Mouse (Mus musculus): ENCODE data around the gene Btaf1.
"Not testable (repeated sequence)": the region's sequence is repeated elsewhere in the genome, so short reads cannot be mapped to it uniquely, and the experiment has no call there.

The Btaf1 gene

DNA sequence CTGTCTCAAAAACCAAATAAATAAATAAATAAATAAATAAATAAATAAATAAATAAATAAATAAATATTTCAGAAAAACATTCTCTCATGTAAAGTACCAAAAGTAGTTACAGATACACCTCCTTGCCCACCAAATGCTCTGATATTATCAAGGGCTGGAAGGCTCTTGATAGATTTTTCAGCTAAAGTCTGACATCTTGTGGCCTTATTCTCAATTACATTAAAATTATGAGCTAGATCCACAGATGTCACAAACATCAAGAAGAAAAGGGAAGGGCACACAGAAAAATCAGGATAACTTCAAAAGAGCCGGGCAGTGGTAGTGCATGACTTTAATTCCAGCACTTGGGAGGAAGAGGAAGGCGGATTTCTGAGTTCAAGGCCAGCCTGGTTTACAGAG is 3.9 kb upstream of the Btaf1 start:
- DNase-seq (ENCODE audit: low read depth) = peak; percentile 52

DNA sequence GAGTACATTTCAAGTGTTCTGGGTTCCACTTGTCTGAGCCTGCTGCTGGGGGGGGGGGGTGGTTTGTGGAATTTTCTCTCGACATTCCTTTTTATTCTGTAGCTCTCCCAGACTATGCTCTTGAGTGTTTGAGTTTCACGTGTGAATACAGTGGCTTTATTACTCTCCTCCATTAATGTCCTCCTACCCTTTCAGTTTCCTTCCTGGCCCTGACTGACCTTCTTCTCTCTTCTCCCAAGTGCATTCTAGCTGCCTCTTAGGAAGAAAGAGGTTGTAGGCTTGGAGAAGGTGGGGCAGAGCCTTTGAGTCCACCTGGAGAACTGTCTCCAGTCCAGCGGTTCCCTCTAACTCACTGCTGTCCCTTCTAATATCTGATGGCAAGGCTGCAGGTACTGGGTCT is 2.9 kb upstream of the Btaf1 start:
- DNase-seq (ENCODE audit: low read depth) = no peak

DNA sequence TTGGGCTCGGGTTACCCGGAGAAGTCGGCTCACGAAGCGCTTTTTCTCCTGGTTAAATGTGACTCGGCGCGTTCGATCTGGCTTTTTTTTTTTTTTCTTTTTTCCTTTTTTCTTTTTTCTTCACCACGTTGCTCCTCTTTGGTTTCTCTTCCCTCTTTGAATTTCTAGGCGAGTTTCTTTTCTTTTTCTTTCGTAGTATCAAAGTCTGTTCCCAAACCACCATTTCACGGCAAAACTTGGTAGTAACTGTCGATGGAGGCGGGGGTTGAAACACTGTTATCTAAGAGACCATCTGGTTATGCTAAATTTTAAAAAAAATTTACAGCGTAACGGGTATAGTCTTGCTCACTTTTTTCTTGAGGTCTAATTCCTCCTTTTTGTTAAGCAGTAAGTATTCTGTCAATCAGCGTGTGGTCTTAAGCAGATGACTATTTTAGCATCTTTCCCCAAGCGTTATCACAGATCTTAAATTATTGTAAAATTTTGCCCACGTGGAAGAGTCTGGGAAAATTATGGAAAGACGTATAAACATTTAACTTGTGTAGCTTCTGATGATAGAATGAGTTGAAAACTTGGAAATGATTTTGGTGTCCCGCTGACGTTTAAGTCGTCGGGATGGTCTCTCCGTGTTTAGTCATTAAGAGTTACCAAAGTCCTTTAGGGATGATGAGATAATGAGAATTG is 816 bp downstream of the Btaf1 start:
- peak; percentile 43 for DNase-seq (ENCODE audit: low read depth)

DNA sequence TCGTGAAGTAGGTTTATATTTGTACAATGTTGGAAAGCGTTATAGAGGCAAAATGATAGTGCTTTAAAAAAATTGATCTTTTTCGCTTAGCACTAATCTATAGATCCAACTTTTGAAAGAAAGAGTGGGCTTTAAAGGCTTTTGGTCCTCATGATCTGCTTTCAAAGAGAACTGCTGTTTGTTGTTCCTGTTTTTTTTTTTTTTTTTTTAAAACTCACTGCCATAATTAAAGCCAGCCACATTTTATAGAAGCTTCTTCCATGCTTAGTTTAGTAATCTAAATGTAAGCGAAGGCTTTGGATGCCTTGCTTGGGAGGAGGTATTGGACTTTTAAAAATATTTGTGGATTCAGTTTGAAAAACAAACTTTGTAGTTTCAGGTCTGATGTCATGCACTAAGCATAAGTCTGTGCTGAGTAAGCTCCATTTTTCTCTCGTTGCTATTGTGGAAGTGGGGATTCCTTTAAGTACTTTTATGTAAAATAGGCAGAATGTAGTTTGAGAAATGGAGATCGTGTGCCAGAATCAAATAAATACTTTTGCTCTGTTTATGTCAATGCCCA is 2.0 kb downstream of the Btaf1 start:
- no peak for DNase-seq (ENCODE audit: low read depth)

DNA sequence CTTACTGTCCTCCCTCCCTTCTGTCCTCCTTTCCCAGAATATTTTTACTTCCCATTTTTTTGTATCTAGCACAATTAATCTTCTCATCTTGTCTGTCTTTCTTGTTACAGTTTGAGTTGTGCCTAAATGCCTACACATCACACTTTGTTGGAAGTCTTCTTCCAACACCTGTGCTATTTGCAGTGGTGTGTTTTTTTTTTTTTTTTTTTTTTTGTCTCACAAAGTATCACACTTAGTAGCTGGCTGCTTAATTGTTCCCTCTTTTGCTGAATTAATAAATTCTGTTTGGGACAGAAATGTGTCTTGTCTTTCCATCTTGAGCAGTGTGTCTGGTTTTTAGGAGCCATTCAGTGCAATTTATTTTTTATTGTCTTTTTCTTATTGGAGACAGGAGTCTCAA is 3.9 kb downstream of the Btaf1 start:
- no peak for DNase-seq (ENCODE audit: low read depth)

DNA sequence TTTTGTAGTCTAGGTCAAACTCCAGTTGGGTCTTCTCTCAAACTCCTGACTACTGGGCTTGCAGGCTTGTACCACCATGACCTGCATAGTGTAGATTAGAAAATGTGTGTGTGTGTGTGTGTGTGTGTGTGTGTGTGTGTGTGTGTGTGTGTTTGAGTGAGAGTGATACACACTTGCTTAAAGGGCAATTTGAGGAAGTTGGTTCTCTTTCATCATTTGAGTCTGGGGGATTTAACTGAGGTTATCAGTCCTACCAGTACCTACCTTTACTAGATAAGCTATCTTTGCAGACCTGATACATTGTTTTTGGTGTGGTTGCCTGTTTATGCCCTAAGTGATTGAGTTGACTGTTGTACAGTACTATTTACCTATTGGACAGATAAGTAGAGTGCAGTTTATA is 6.2 kb downstream of the Btaf1 start:
- DNase-seq (ENCODE audit: low read depth) = no peak

DNA sequence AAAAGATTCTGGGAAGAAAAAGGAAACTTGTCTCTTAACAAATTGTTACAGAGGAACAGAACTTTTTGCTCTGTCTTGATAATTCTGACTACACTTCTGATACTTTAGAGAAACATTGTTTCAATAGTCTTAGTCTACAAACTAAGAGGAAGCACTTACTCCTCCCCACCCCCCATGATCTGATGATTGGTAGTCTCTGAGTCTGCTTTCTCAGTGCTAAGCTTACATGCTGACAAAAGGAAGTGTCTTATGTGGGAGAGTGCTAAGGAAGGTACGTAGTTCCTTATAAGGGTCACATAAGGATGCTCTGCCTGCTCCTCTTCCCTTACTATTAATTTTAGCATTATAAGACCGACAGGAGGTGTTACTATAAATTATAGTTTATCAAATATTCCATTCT is 6.7 kb downstream of the Btaf1 start:
- DNase-seq (ENCODE audit: low read depth) = no peak

DNA sequence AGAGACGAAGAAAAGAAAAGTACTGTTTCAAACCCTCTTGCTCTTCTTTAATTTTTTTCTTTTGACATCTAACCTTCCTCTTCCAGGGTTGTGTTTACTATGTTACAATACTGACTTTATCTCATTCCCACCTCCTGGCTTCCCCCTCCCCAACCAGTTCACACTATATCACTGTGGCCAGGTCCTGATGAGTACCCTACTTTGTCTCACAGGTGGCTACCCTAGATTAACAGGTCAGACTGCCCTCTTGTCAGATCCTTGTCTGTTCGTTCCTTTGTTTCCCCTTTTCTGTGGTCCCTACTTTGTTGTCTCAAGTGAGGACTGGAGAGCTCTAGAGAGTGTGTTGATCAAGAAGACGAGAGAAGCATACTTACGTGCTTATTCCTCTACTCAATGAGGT is 10.4 kb downstream of the Btaf1 start:
- no peak for DNase-seq (ENCODE audit: low read depth)

DNA sequence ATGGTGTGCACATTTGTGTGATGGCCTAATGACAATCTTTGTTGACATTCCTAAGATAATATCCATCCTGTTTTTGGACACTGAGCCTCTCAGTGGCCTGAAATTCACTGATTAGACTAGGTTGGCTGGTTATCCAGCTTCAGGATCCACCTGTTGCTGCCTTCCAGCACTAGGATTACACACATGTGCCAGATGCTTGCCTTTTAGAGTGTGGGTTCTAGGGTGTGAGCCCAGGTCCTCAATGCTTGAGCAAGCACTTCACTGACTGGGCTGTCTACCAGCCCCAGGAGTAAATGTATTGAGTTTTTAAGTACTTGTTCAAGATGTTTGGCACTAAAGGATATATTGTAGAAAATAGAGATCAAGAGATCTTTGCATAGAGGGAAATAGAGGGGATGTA is 12.1 kb downstream of the Btaf1 start:
- DNase-seq (ENCODE audit: low read depth) = no peak

DNA sequence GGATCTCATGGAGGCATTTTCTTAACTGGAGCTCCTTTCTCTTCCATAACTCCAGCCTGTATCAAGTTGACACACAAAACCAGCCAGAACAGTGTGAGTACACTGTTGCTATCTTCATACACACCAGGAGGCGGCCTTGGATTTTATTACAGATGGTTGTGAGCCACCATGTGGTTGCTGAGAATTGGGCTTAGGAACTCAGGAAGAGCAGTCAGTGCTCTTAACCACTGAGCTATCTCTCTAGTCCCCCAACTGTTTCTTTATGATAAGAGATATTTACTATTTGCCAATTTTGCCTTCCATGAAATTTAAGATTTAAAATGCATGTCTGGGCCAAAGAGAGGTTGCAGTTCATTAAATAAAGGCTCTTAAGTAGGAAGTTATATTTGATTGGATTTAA is 14.2 kb downstream of the Btaf1 start:
- DNase-seq (ENCODE audit: low read depth) = peak; percentile 44

DNA sequence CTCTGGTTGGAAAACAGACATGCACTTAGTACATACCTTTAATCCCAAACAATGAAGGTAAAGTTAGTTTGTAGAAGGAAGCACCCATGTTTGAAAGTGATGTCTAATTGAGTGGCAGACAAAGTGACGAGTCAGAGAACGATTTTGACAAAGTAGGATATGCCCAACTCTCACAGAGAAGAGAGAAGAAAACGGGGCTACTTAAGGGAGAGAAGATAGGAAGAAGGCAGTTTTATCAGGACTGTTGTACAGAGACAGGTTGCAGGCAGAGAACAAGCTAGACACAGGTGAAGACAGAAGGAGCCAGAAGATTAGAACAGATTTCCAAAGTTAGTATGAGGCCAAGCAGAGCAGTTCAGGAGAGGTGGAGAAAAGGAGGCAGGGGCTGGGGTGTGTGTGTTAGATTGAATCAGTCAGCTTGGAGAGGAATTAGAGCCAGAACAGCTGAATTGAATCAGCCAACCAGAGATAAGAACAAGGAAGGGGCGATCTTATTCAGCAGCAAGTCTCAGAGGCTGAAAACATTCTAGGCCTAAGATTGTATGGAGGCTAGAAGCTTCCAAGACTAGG is 27.8 kb downstream of the Btaf1 start:
- peak; percentile 32 for DNase-seq (ENCODE audit: low read depth)

DNA sequence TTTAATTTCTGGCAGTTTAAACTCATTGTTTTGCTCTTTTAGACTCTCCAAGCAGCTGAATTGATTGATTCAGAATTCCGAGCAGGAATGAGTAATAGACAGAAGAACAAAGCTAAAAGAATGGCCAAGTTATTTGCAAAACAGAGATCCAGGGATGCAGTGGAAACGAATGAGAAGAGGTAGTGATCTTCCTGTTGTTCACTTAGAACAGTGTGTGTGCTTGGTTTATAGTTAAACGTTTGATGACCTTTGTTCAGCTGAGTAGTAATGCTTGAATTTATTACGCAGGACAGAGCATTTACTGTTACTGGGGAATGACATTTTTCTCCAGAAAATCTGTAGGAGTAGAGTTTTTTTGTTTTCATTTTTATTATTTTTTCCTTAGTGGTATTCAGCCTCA is 32.5 kb downstream of the Btaf1 start:
- DNase-seq (ENCODE audit: low read depth) = no peak

DNA sequence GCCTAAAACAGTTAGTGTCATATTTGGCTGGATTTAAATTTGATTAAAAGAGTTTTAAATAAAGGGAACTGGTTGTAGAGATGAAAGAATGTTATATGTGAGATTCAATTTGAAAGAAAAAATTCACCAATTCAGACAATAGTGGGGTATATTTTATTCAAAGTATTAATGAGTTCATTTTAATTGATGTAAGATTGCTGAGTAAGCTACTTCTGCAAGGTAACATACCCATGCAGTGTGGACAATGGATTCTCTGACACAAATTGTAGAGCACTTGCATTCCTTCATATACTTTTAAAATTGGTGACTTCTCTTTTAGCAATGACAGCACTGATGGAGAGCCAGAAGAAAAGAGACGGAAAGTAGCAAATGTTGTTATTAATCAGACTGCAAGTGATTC is 35.4 kb downstream of the Btaf1 start:
- DNase-seq (ENCODE audit: low read depth) = no peak

DNA sequence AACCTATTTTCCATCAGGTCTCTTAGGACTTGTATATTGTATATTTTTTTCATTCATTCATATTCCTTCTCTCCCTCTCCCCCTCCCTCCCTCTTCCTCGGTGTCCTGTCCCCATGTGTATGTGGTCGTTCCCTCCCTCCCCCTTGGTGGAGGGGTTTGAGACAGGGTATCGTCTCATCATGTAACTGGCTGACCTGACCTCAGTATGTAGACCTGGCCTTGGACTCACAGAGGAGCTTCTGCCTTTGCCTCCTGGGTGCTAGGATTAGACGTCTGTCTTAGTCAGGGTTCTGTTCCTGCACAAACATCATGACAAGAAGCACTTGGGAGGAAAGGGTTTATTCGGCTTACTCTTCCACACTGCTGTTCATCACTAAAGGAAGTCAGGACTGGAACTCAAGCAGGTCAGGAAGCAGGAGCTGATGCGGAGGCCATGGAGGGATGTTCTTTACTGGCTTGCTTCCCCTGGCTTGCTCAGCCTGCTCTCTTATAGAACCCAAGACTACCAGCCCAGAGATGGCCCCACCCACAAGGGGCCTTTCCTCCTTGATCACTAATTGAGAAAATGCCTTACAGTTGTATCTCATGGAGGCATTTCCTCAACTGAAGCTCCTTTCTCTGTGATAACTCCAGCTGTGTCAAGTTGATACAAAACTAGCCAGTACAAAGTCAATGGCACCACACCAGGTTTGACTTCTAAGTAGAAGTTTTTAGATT is 36.8 kb downstream of the Btaf1 start:
- DNase-seq (ENCODE audit: low read depth) = not testable (repeated sequence)

DNA sequence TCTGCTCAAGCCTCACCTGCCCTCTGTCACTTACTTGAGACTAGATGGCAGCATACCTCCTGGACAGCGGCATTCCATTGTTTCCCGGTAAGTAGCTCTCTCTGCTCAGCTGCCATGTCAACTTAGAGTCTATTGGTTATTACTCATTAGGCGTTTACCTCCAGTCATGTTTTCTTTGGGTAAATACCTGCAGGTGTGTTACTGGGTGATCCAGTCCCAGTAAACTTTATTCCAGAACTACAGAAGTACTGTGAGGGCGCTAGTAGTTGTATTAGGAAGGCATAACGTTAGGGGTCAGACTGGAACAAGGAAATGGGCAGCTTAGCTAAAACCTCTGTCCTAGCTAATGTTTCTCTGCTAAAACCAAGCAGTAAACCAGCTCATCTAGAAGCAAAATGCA is 78.7 kb downstream of the Btaf1 start:
- no peak for DNase-seq (ENCODE audit: low read depth)

DNA sequence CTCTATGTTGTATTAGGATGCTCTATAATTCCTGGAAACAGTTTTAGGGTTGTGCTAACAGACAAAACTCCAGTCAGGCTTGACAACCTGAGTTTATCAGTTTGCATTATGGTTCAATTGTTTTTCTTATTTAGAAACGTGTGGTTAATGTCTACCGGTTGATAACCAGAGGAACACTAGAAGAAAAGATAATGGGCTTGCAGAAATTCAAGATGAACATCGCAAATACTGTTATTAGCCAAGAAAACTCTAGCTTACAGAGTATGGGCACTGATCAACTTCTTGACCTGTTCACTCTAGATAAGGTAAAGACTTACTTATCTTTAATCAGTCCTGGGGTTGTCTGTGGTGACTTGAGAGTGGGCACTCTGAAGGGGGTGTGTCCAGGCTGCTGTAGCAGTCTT is 84.0 kb downstream of the Btaf1 start:
- peak; percentile 50 for DNase-seq (ENCODE audit: low read depth)

DNA sequence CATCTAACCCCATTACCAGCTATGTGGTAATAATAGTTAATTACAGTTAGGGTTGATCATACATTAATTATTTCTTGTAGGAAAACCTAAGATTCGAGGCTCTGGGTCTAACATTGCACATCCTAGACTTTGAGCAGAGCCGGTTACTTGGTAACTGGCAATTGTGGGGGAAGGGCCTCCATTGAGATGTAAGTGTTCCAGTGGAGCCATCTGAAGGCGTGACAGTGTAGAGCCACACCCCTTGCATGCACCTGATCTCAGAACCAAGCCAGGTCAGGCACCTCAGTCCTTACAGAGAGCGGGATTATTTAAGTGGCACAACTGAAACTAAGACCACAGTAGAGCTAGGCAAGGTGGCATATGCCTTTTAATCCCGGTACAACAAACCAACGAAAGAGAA is 87.6 kb downstream of the Btaf1 start:
- no peak for DNase-seq (ENCODE audit: low read depth)

DNA sequence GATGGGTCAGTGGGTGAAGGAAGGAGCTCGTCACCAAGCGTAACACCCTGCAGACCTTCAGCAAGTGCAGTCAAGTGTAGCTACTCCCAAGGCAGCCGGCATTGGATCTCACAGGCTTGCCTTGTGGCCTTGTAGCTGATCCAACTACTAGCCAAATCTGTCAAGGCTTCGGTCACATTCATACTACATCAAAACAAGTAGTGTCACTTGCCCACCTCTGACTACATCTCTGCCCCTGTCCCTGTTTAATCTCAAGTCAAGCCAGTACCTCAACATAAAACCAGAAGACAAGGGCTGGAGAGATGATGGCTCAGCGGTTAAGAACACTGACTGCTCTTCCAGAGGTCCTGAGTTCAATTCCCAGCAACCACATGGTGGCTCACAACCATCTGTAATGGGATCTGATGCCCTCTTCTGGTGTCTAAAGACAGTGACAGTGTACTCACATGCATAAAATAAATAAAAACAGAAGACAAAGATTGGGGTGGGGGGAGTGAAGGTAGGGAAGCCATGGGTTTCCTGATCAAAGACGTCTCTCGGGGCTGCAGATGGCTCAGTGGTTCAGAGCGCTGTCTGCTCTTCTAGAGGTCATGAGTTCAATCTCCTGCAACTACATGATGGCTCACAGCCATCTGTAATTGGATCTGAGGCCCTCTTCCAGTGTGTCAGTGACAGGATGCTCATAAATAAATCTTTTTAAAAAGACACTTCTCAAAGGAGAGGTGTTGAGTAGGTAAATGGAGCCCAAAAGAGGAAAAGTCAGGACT is 88.5 kb downstream of the Btaf1 start:
- DNase-seq (ENCODE audit: low read depth) = no peak

DNA sequence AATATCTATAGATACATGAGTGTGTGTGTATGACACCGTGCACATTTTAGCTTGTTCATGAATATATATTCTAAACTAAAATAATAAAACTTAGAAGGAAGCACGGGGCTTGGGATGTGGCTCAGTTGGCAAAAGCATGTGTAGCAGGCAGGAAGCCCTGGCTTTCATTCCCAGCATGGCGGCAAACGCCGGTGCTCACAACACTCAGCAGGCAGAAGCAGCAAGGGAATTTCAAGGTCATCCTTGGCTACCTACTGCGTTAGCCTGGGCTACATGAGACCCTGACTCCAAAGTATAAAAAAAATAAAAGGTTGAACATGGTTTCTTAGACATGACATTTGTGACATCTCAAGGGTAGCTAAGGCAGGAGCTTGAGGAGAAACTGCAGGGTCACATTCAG is 91.0 kb downstream of the Btaf1 start:
- no peak for DNase-seq (ENCODE audit: low read depth)

DNA sequence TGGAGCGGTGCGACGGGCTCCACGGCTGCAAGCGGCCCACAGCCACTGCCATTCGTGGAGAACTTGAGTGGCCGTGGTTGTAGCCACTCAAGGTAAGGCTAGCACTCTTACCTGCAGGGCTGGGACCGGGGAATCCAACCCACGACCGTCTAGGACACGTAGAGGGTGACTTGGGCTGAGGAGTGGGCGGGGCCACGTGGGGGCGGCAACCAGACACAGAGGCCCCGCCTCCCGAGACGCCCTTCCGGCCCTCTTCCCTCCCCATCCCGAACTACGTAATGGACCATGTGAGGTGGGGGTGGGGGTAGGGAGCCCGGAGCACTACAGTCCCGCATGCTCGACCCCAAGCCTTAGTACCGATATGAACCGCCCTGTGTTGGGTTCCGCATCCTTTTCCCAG is 92.5 kb downstream of the Btaf1 start:
- DNase-seq (ENCODE audit: low read depth) = peak; percentile 76

DNA sequence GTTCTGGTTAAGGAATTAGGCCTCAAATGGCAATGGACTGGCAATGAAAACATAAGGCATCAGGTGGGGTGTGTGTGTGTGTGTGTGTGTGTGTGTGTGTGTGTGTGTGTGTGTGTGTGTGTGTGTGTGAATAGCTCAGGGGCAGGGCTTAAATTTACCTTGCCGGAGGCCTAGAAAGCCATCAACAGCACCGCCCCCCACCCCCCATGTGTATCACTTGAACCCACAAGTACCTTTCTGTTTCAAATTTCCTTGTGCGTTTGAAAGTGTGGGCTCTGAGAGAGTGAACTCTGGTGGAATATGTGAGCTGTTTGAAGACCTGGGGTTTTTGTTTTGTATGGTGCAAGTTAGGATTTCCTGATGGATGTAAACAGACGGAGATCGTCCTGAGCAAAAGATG is 93.1 kb downstream of the Btaf1 start:
- no peak for DNase-seq (ENCODE audit: low read depth)

DNA sequence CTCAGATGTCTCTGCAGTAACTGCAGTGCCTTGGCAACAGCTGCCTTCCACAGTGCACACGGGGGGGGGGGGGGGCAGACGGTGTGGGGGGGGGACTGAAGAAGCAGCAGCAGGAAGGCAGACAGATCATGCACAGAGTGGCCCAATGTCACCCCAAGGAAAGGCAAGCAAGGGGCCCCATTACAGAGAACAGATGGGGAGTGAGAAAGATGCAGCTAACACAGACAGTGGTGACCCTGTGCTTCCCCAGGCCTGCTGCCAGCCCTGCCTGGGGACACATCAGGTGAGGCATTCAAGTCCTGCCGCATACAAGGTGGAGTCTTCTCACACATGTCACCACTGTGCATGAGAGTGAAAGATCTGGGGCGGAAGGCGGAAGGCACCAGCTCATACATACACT is 94.7 kb downstream of the Btaf1 start:
- no peak for DNase-seq (ENCODE audit: low read depth)

DNA sequence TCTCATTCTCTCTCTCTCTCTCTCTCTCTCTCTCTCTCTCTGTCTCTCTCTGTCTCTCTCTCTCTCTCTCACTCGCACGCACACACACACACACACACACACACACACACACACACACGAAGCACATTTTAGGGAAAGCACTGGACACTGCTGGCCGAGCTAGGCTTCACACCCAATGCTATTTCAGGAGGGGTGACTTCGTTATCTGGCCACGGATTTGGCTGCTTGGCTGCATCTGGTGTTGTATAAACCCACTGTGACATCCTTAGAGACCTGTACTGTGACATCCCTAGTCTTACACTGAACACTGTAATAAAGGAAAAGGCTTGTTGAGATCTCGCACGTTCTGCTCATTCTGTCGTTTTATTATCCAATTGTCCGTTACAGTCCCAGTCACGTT is 95.1 kb downstream of the Btaf1 start:
- no peak for DNase-seq (ENCODE audit: low read depth)

Data from c-Kit-positive CD71-positive TER-119-negative erythroid progenitor cells, embryonic 14.5 days (primary cell).